Comparison of ENCODE assay signal across 10 mouse cellular contexts in genomic region chr10:126988513-126989165, GRCm38 (mm10). TPM values are rescaled to one million over a fixed set of nuclear protein-coding genes. Genes with fewer than 3 reads are reported as not detected.
A peak's percentile ranks its signal among the peaks of the same experiment; 100 is the strongest.
DNase-seq lines count a peak whose midpoint lies in the region; ATAC-seq and TF ChIP-seq lines count a peak whose summit lies in the region.
"Had no signal": no experiment of that assay in that cellular context is flagged by ENCODE, and none has a peak within 500 bp of the region (broad histone marks: within the 10 kb centered on the region; RNA-seq: fewer than 3 reads in every experiment).

No protein-coding gene starts in this region.

- peaks cover 25% of the 10 kb centered on the region for H3K36me3 ChIP-seq in forebrain, embryonic 12.5 days (replicated peaks)
- H3K36me3 ChIP-seq in forebrain, postnatal 0 days (ENCODE audit: insufficient read depth), result peaks cover 20% of the 10 kb centered on the region
- peaks cover 30% of the 10 kb centered on the region for H3K36me3 ChIP-seq in kidney, postnatal 0 days (ENCODE audit: insufficient read depth, low read length)
- H3K36me3 ChIP-seq in embryonic facial prominence, embryonic 10.5 days (replicated peaks), result peaks cover 71% of the 10 kb centered on the region
- peaks cover 31% of the 10 kb centered on the region for H3K36me3 ChIP-seq in limb, embryonic 15.5 days

- peaks cover 52% of the 10 kb centered on the region for H3K4me1 ChIP-seq in forebrain, embryonic 12.5 days
- peaks cover 21% of the 10 kb centered on the region for H3K4me1 ChIP-seq in forebrain, postnatal 0 days (ENCODE audit: insufficient read depth)
- peaks cover 44% of the 10 kb centered on the region for H3K4me1 ChIP-seq in kidney, postnatal 0 days (replicated peaks; ENCODE audit: insufficient read depth, low read length)
- H3K4me1 ChIP-seq in embryonic facial prominence, embryonic 10.5 days, result peaks cover 58% of the 10 kb centered on the region
- H3K4me1 ChIP-seq in limb, embryonic 15.5 days, result peaks cover 81% of the 10 kb centered on the region

- no peak overlapping the region for H3K4me2 ChIP-seq in forebrain, embryonic 12.5 days
- H3K4me2 ChIP-seq in forebrain, postnatal 0 days (ENCODE audit: low read depth), result no peak overlapping the region
- peak overlapping the region; percentile 3; the same call in 1 of the 2 replicates for H3K4me2 ChIP-seq in kidney, postnatal 0 days (ENCODE audit: low read length)
- H3K4me2 ChIP-seq in limb, embryonic 15.5 days, result no peak overlapping the region
- H3K4me2 ChIP-seq: hindbrain, embryonic 15.5 days had no signal

- H3K9ac ChIP-seq in forebrain, embryonic 12.5 days, result no peak overlapping the region
- no peak overlapping the region for H3K9ac ChIP-seq in forebrain, postnatal 0 days
- no peak overlapping the region for H3K9ac ChIP-seq in kidney, postnatal 0 days (ENCODE audit: low read depth, low read length)
- H3K9ac ChIP-seq in limb, embryonic 15.5 days, result no peak overlapping the region
- H3K9ac ChIP-seq: hindbrain, embryonic 15.5 days had no signal

- no peak for DNase-seq in forebrain, postnatal 0 days
- DNase-seq in kidney, postnatal 0 days (ENCODE audit: low spot score), result no peak
- no peak for DNase-seq in kidney, postnatal 10 days
- DNase-seq in embryonic facial prominence, embryonic 10.5 days (ENCODE audit: low spot score), result no peak
- no peak for DNase-seq in thymus, postnatal 10 days (ENCODE audit: low spot score in 2 of 2)
- no peak for DNase-seq in right cerebral cortex, postnatal 4 days
- DNase-seq: cerebellum, adult 11-12 months had no signal

- no peak for TF ChIP-seq CTCF in forebrain, postnatal 0 days (IDR thresholded peaks at IDR 0.05; ENCODE audit: low read depth)
- TF ChIP-seq CTCF in kidney, postnatal 0 days (IDR thresholded peaks at IDR 0.05; ENCODE audit: low read depth), result no peak

- ATAC-seq in forebrain, embryonic 12.5 days (ENCODE audit: low FRiP score), result no peak
- ATAC-seq in forebrain, postnatal 0 days, result no peak
- no peak for ATAC-seq in kidney, postnatal 0 days (replicated peaks; ENCODE audit: low FRiP score, low read depth)
- no peak for ATAC-seq in limb, embryonic 15.5 days (ENCODE audit: insufficient number of reproducible peaks, low FRiP score, low TSS enrichment, low read depth)

- no peak overlapping the region for H3K4me3 ChIP-seq in forebrain, embryonic 12.5 days (replicated peaks)
- no peak overlapping the region for H3K4me3 ChIP-seq in forebrain, postnatal 0 days (ENCODE audit: low read depth, low read length)
- no peak overlapping the region for H3K4me3 ChIP-seq in kidney, postnatal 0 days (replicated peaks; ENCODE audit: low read depth, low read length)
- H3K4me3 ChIP-seq in embryonic facial prominence, embryonic 10.5 days, result 0 out of 2 replicates have a peak overlapping the region, but pooled peaks have one; percentile 12
- no peak overlapping the region for H3K4me3 ChIP-seq in limb, embryonic 15.5 days
- H3K4me3 ChIP-seq: hindbrain, embryonic 15.5 days had no signal

- peak overlapping the region; percentile 33; the same call in 1 of the 2 replicates for H3K27ac ChIP-seq in forebrain, embryonic 12.5 days
- no peak overlapping the region for H3K27ac ChIP-seq in forebrain, postnatal 0 days (ENCODE audit: low read depth, low read length)
- peak overlapping the region; percentile 77; the same call in 1 of the 2 replicates for H3K27ac ChIP-seq in kidney, postnatal 0 days
- 0 out of 2 replicates have a peak overlapping the region, but pooled peaks have one; percentile 35 for H3K27ac ChIP-seq in embryonic facial prominence, embryonic 10.5 days (replicated peaks)
- peak overlapping the region; percentile 100 for H3K27ac ChIP-seq in limb, embryonic 15.5 days
- H3K27ac ChIP-seq: hindbrain, embryonic 15.5 days had no signal

- WGBS in forebrain, embryonic 12.5 days, result 68% methylated on average over 5 of the region's 5 CpGs
- 80% methylated on average over 5 of the region's 5 CpGs for WGBS in forebrain, postnatal 0 days
- 81% methylated on average over 4 of the region's 5 CpGs for WGBS in kidney, postnatal 0 days
- 80% methylated on average over 5 of the region's 5 CpGs for WGBS in embryonic facial prominence, embryonic 10.5 days
- 54% methylated on average over 5 of the region's 5 CpGs for WGBS in limb, embryonic 15.5 days

- no peaks in the 10 kb centered on the region for H3K9me3 ChIP-seq in forebrain, embryonic 12.5 days
- H3K9me3 ChIP-seq in forebrain, postnatal 0 days (ENCODE audit: low read length), result no peaks in the 10 kb centered on the region
- H3K9me3 ChIP-seq in kidney, postnatal 0 days (replicated peaks; ENCODE audit: low read length), result no peaks in the 10 kb centered on the region
- no peaks in the 10 kb centered on the region for H3K9me3 ChIP-seq in embryonic facial prominence, embryonic 10.5 days
- H3K9me3 ChIP-seq in limb, embryonic 15.5 days, result no peaks in the 10 kb centered on the region
- H3K9me3 ChIP-seq: hindbrain, embryonic 15.5 days had no signal

- no peaks in the 10 kb centered on the region for H3K27me3 ChIP-seq in forebrain, embryonic 12.5 days
- H3K27me3 ChIP-seq in forebrain, postnatal 0 days (ENCODE audit: insufficient read depth, low read length), result no peaks in the 10 kb centered on the region
- H3K27me3 ChIP-seq in kidney, postnatal 0 days (ENCODE audit: insufficient read depth, low read length), result no peaks in the 10 kb centered on the region
- no peaks in the 10 kb centered on the region for H3K27me3 ChIP-seq in embryonic facial prominence, embryonic 10.5 days (replicated peaks; ENCODE audit: low read depth, poor library complexity, severe bottlenecking)
- no peaks in the 10 kb centered on the region for H3K27me3 ChIP-seq in limb, embryonic 15.5 days
- H3K27me3 ChIP-seq: hindbrain, embryonic 15.5 days had no signal

RNA-seq across cellular contexts. Expression of gene Ctdsp2, which starts 10.1 kb away (rescaled TPM):
- polyA plus RNA-seq in forebrain, embryonic 12.5 days (2016; fragmentation: Nextera tagmentation; extraction: Ambion mirVana), result 49.2 and 49.5 TPM in 2 replicates
- 45.9 and 56.0 TPM in 2 replicates for total RNA-seq in forebrain, postnatal 0 days (2014; rRNA removed)
- polyA plus RNA-seq in forebrain, postnatal 0 days (2015; fragmentation: Nextera tagmentation; extraction: Ambion mirVana), result 12.8 and 14.4 TPM in 2 replicates
- polyA plus RNA-seq in kidney, postnatal 0 days (2015; fragmentation: Nextera tagmentation; extraction: Ambion mirVana), result 62.4 and 68.5 TPM in 2 replicates
- polyA plus RNA-seq in embryonic facial prominence, embryonic 10.5 days (2016; fragmentation: Nextera tagmentation; extraction: Ambion mirVana), result 46.2 and 49.3 TPM in 2 replicates
- polyA plus RNA-seq in limb, embryonic 15.5 days (2015; fragmentation: Nextera tagmentation; extraction: Ambion mirVana), result 72.2 and 85.8 TPM in 2 replicates

RNA-seq across cellular contexts. Expression of gene Avil, which starts 11.9 kb away (rescaled TPM):
- polyA plus RNA-seq in forebrain, embryonic 12.5 days (2016; fragmentation: Nextera tagmentation; extraction: Ambion mirVana), result 0.21 TPM in 1 of 2 replicates, not detected in the other
- total RNA-seq in forebrain, postnatal 0 days (2014; rRNA removed), result 0.08 and 0.67 TPM in 2 replicates
- polyA plus RNA-seq in forebrain, postnatal 0 days (2015; fragmentation: Nextera tagmentation; extraction: Ambion mirVana), result 0.18 and 0.24 TPM in 2 replicates
- 0.07 and 0.10 TPM in 2 replicates for polyA plus RNA-seq in kidney, postnatal 0 days (2015; fragmentation: Nextera tagmentation; extraction: Ambion mirVana)
- 0.06 and 0.44 TPM in 2 replicates for polyA plus RNA-seq in embryonic facial prominence, embryonic 10.5 days (2016; fragmentation: Nextera tagmentation; extraction: Ambion mirVana)
- 0.50 and 0.71 TPM in 2 replicates for polyA plus RNA-seq in limb, embryonic 15.5 days (2015; fragmentation: Nextera tagmentation; extraction: Ambion mirVana)

RNA-seq across cellular contexts. Expression of gene Tsfm, which starts 42.0 kb away (rescaled TPM):
- 82.7 and 82.8 TPM in 2 replicates for polyA plus RNA-seq in forebrain, embryonic 12.5 days (2016; fragmentation: Nextera tagmentation; extraction: Ambion mirVana)
- total RNA-seq in forebrain, postnatal 0 days (2014; rRNA removed), result 39.2 and 55.6 TPM in 2 replicates
- 45.8 and 52.1 TPM in 2 replicates for polyA plus RNA-seq in forebrain, postnatal 0 days (2015; fragmentation: Nextera tagmentation; extraction: Ambion mirVana)
- polyA plus RNA-seq in kidney, postnatal 0 days (2015; fragmentation: Nextera tagmentation; extraction: Ambion mirVana), result 97.3 and 109 TPM in 2 replicates
- polyA plus RNA-seq in embryonic facial prominence, embryonic 10.5 days (2016; fragmentation: Nextera tagmentation; extraction: Ambion mirVana), result 103 and 106 TPM in 2 replicates
- polyA plus RNA-seq in limb, embryonic 15.5 days (2015; fragmentation: Nextera tagmentation; extraction: Ambion mirVana), result 69.6 and 71.6 TPM in 2 replicates

RNA-seq across cellular contexts. Expression of gene Mettl1, which starts 52.6 kb away (rescaled TPM):
- 31.4 and 35.5 TPM in 2 replicates for polyA plus RNA-seq in forebrain, embryonic 12.5 days (2016; fragmentation: Nextera tagmentation; extraction: Ambion mirVana)
- 9.2 and 10.9 TPM in 2 replicates for total RNA-seq in forebrain, postnatal 0 days (2014; rRNA removed)
- polyA plus RNA-seq in forebrain, postnatal 0 days (2015; fragmentation: Nextera tagmentation; extraction: Ambion mirVana), result 16.1 and 21.0 TPM in 2 replicates
- polyA plus RNA-seq in kidney, postnatal 0 days (2015; fragmentation: Nextera tagmentation; extraction: Ambion mirVana), result 37.4 and 40.2 TPM in 2 replicates
- 58.6 and 62.4 TPM in 2 replicates for polyA plus RNA-seq in embryonic facial prominence, embryonic 10.5 days (2016; fragmentation: Nextera tagmentation; extraction: Ambion mirVana)
- polyA plus RNA-seq in limb, embryonic 15.5 days (2015; fragmentation: Nextera tagmentation; extraction: Ambion mirVana), result 58.6 and 61.8 TPM in 2 replicates

RNA-seq across cellular contexts. Expression of gene Eef1akmt3, which starts 52.7 kb away (rescaled TPM):
- 0.14 and 0.20 TPM in 2 replicates for polyA plus RNA-seq in forebrain, embryonic 12.5 days (2016; fragmentation: Nextera tagmentation; extraction: Ambion mirVana)
- total RNA-seq in forebrain, postnatal 0 days (2014; rRNA removed), result 0.14 TPM in 1 of 2 replicates, not detected in the other
- 0.08 and 0.15 TPM in 2 replicates for polyA plus RNA-seq in forebrain, postnatal 0 days (2015; fragmentation: Nextera tagmentation; extraction: Ambion mirVana)
- 0.89 and 1.3 TPM in 2 replicates for polyA plus RNA-seq in kidney, postnatal 0 days (2015; fragmentation: Nextera tagmentation; extraction: Ambion mirVana)
- 0.27 and 0.29 TPM in 2 replicates for polyA plus RNA-seq in embryonic facial prominence, embryonic 10.5 days (2016; fragmentation: Nextera tagmentation; extraction: Ambion mirVana)
- polyA plus RNA-seq in limb, embryonic 15.5 days (2015; fragmentation: Nextera tagmentation; extraction: Ambion mirVana), result 1.9 and 2.0 TPM in 2 replicates
